Mouse (Mus musculus): ENCODE results near the gene Rgs12. TPM values are rescaled to one million over a fixed set of nuclear protein-coding genes. Genes with fewer than 3 reads are reported as not detected.

The Rgs12 gene
- polyA plus RNA-seq, 1 experiment, result 5.6 TPM

GRCm38 (mm10) chr5:34988690-34989089, 39.4 kb downstream of the Rgs12 start:
- no peak for TF ChIP-seq GATA1 (IDR thresholded peaks at IDR 0.05; ENCODE audit: low read length)

DNA sequence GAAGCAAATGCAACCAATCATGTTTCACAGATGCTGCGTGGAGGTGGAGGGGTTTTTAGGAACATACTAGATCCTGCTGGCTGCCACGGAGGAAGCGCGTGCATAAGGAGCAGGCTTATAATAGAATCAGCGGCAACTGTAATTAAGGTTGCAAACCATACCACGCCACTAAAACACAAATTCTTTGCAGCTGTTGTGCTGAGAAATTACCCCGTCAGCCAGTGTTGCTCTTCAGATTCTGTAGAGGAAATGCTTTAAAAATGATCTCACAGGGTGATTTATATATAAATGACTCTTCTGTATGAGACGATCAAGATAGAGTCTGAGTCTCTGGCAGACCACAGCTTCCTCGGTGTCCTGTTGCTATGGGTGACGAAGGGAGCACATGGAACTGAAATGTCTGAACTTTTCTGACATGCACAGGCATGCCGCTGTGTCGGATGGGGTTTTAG, 40.1 kb downstream of the Rgs12 start:
- no peak for TF ChIP-seq GATA1 (IDR thresholded peaks at IDR 0.05; ENCODE audit: low read length)

DNA sequence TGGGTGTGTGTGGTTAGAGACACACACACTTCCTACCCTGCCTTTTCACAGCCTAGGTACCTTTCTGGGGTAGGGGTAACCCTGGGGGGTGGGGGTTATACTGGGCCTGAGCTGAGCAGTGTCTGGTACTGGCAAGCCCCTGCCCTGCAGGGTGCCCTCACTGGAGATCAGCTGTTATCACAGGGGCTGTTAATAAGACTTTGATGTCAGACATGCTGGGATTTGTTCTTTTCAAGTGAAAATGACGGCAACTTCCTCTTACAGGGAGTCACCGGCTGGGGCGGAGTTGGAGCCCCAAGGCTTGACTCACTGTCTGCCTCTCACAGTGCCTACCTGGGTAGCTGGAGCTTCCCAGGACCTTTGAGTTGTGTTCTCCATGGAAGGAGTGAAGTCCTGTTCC, 49.5 kb downstream of the Rgs12 start:
- TF ChIP-seq GATA1 (IDR thresholded peaks at IDR 0.05; ENCODE audit: low read length), result no peak

GRCm38 (mm10) chr5:34999281-34999680, 50.0 kb downstream of the Rgs12 start:
- no peak for TF ChIP-seq GATA1 (IDR thresholded peaks at IDR 0.05; ENCODE audit: low read length)

GRCm38 (mm10) chr5:35000323-35000722, 51.1 kb downstream of the Rgs12 start:
- no peak for TF ChIP-seq GATA1 (IDR thresholded peaks at IDR 0.05; ENCODE audit: low read length)

- TF ChIP-seq GATA1 (IDR thresholded peaks at IDR 0.05; ENCODE audit: low read length), result no peak
Measured at GRCm38 (mm10) chr5:35001144-35001543, 51.9 kb downstream of the Rgs12 start.

GRCm38 (mm10) chr5:35003611-35004162, 54.4 kb downstream of the Rgs12 start:
- TF ChIP-seq GATA1 (IDR thresholded peaks at IDR 0.05; ENCODE audit: low read length), result no peak

DNA sequence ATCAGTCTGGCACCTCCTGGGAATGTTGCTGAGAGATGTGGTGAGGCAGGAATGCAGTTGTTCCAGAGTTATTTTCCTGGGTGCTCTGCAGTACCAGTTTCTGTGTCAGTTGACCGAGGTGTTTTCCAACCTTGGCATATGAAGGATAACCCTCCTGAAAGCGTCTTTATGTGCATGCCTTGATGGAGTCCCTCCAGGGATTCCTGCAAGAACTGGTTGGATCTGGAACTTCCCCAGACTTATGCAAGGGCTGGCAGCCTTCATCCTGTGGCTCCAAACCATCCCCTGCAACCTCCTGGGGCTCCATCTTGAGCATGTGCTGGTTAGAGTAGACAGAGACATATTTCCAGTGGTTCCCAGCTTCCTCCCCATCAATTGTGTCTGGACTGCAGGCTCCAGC, 55.5 kb downstream of the Rgs12 start:
- TF ChIP-seq GATA1 (IDR thresholded peaks at IDR 0.05; ENCODE audit: low read length), result no peak

- no peak for TF ChIP-seq GATA1 (IDR thresholded peaks at IDR 0.05; ENCODE audit: low read length)
Measured at GRCm38 (mm10) chr5:35005659-35006058, 56.4 kb downstream of the Rgs12 start.

DNA sequence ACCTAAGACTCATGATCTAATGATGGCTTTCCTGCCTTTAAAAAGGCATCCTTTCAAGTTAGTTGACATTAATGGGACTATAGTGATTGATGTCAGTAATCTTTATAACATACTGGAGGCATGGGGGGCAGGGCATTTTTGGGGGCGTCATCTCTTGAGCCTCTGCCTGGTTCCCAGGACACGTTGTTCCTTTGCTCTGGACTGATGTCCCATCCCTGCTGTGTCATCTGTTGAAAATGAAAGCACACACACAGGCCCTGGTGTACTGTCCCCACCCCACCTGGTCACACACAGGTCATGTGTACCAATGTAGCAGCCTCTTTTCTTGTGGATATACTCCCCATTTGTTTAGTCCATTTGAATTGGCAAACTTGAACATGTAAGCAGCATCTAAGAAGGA, 57.4 kb downstream of the Rgs12 start:
- TF ChIP-seq GATA1 (IDR thresholded peaks at IDR 0.05; ENCODE audit: low read length), result no peak

GRCm38 (mm10) chr5:35009163-35009562, 59.9 kb downstream of the Rgs12 start:
- TF ChIP-seq GATA1 (IDR thresholded peaks at IDR 0.05; ENCODE audit: low read length), result no peak

DNA sequence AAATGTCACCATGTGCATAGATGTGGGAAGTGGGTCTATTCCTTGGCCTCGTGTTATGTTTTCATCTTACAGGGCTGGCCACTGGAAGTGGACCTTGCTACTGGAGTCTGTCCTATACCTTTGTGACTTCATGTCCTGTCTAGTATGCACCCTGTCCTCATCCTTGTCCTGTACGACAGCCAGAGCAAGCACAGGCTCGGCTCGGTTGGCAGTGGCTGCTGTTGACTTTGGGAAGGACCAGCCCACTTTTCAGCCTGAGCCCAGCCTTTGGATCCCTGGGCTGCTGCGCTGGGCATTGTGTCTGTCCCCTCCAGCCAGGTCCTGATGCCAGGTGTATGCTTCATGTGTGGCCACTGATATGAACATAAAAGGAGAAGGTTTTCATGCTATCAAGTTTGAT, 61.4 kb downstream of the Rgs12 start:
- no peak for TF ChIP-seq GATA1 (IDR thresholded peaks at IDR 0.05; ENCODE audit: low read length)

DNA sequence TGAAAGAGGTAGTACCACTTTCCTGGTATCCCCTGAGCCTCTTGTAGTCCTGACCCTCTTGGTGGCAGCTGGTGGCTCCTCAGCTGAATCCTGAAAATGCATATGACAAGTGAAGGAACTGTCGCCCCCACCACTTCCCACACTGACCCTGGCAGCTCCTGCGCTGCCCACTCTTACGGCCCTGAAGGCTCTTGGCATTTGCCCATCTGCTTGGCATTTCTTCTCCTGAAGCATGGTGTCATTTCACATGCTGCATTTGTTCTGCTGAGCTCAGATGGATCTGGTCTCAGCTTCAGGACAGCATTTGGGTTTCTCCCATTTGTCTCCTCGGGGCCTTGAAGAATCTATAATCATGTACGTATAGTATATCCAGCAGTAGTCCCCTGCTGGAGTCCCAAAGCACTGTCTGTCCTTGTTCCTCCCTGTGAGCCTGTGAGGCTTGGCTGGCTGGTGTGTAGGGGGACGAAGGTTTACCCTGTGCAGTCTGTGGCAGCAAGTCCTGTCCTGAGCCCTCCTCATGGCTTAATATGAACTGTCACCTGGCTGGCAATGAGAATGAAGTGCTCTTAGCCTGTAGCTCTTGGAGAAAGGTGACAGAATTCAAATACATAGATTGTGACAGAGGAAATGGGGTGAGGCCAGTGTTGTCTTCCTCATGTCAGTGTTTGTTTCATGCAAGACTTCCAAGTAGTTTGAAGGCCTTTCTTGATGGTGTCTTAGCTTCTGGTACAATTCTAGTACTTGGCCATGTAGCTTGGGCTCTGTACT, 62.1 kb downstream of the Rgs12 start:
- TF ChIP-seq GATA1 (IDR thresholded peaks at IDR 0.05; ENCODE audit: low read length), result no peak

GRCm38 (mm10) chr5:35014036-35014435, 64.8 kb downstream of the Rgs12 start:
- no peak for TF ChIP-seq GATA1 (IDR thresholded peaks at IDR 0.05; ENCODE audit: low read length)

GRCm38 (mm10) chr5:35019673-35020300, 70.5 kb downstream of the Rgs12 start:
- TF ChIP-seq GATA1 (IDR thresholded peaks at IDR 0.05; ENCODE audit: low read length), result no peak

DNA sequence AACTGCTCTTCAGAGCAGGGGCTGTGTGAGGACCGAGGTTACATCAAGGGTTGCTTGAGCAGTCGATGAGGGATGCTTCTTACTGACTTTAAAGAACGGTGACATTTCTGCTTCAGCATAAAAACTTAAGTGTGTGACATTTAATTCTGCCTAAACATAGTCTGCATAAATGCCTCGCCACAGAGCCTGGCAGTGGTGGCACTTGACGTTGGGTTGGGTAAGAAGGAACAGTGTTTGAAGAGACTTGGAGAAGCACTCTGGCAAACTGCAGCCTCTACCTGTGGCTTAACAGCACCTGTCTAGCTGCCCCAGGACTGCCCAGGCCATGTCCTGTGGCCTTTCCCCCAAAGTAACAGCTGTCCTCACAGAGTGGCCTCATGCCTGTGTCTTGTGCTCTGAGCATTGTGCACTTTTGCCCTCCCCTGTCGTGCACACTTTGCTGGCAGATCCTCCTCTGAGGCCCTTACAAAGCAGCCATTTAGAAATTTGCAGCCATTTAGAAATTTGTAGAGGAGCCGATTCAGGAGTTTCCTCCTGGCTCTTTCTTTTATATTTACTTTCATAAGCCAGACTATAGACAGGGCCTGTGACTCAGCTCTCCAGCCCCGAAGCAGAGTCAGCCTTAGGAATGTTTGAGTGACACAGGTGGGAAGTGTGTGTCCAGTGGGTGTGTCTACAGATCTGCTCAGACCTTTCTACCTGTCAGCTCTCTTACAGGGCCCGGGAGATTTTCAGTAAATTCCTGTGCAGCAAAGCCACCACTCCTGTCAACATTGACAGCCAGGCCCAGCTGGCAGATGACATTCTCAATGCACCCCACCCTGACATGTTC, 71.4 kb downstream of the Rgs12 start:
- TF ChIP-seq GATA1 (IDR thresholded peaks at IDR 0.05; ENCODE audit: low read length), result no peak

All from G1E-ER4 (cell line).